Mouse (Mus musculus) embryo, embryonic 11.5 days (tissue): ENCODE measurements around the gene Il6ra.

Source experiments
- DNase-seq: peaks from one replicate; pipeline ENCODE4 v3.0.0-alpha.2; 2012; ENCODE audit warnings: low read depth, low spot score

Gene Il6ra

DNA sequence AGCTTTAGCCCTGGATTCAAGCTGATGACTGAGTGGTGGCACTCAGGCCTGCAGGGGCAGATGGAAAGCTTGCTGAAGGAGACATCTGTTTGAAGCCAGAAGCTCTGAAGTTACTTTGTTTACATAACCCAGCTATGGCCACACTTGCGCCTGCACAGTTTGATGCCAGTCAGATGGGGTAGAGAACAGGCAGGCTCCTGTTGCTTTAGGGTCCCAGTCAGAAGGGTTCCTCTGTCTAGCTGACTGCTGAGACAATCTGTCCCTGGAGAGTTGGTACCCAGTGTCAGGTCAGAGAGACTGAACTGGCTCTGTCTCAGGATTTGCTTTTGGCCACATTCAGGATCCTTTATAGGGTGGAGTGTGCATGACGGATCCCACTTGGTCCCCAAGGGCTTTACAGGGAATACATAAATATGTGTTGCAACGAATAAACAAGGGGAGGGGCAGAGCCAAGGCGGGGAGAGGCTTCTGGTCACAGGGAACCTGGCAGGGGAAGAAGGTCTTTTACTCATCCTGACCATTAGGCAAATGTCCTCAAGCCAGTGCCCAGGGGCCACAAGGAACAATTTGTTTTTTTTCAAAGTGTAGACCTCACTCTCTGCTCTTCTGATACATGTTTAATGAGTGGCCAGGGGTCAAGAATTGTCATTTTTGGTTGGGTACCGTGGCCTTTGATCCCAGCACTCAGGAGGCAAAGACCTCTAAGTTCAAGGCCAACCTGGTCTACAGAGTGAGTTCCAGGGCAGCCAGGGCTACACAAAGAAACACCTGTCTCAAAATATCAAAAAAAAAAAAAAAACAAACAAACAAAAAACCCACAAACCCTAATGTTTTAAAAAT, 3.1 kb downstream of the Il6ra start:
- DNase-seq, result no peak

DNA sequence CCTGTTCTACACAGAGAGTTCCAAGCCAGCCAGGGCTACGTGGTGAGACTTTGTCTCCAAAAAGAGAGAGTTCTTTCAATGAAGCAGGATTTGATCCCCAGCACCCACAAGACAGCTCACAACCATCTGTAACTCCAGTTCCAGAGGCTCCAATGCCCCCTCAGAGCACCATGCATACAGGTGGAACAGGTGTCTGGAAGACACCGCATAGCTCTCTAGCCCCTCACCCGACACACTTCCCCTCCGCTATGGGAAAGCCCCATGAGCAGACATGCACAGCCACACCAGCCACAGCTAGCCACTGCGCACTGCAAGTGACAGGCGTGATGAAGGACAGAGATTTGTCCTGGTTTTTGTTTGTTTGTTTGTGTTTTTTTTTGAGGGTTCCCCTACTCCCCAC, 4.2 kb downstream of the Il6ra start:
- DNase-seq, result no peak

DNA sequence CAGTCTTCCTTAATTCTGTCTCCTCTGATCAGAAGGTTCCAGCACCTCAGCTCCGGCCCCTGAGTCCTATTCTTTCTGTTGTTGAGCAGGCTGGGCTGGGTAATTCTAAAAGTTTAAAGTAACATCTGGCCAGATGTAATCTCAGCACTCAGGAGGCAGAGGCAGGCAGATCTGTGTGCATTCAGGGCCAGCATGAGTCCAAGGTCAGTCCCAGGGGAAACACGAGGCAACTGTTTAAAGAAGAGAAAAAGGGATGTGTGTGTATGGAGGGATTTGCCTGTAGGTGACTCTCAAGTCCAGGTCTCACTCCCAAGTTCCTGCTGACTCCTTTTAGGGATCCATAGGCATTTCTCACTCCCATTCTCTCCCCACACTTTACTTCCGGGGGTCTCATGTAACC, 5.2 kb downstream of the Il6ra start:
- DNase-seq, result no peak

GRCm38 (mm10) chr3:89899511-89899908, 13.5 kb downstream of the Il6ra start:
- no peak for DNase-seq

GRCm38 (mm10) chr3:89898870-89899510, 14.0 kb downstream of the Il6ra start:
- DNase-seq, result no peak

DNA sequence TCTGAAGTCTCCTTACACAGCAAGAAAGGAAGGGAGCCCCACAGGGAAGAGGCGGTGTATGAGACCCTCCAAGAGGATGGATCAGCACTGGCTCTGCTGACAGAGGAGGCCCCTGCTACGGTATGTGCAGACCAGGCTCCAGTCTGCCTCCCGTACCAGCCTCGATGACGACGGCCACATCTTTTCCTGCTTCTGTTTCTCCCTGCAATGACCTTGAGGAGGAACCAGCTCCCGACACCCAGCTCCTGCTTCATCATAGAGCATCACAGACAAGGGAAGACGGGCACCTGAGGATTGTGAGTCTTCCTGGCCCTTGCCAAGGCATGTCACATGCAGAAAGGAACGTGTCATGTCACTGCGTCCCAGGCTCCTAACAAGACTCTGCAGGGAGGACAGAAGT, 15.0 kb downstream of the Il6ra start:
- no peak for DNase-seq

GRCm38 (mm10) chr3:89897204-89897796, 15.7 kb downstream of the Il6ra start:
- no peak for DNase-seq

DNA sequence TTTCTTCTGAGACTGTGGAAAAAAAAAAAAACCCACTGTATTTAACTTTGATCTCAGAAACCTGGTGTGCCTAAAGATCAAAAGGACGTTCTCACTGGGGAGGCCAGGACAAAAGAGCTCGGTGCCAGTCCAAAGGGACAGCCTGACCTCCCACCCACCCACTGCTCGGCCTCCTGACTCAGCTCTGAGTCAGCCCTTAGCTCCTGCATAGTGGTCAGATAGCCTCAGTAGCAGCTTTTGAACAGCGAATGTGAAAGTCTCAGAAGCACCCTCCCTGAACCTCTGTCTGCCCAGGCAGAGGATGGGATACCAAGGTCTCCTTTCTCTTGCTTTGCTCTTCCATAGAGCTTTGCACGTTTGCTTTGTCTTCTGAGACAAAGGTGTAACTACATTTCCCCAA, 16.4 kb downstream of the Il6ra start:
- DNase-seq, result no peak

DNA sequence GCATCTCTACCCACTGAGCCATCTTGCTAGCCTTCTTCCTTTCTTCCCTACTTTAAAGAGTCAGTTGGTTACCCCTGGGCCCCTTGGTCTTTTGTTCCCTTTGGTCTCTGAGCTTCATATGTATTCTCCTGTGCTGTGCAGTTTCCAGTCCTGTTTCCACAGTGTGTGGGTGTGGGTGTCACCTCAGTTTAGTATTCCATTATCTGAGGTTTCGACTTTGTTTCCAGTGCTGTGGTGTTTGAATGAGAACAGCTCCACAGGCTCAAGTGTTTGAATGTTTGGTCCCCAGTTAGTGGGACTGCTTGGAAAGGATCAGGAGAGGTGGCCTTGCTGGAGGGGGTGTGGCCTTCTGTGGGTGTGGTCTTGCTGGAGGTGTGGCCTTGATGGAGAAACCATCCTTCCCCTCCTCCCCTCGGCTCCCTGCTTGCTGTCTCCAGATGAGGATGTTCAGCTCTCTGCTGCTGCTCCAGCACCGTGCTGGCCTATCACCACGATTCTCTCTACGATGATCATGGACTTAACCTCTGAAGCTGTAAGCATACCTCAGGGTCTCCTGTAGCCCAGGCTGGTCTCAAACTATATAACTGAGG, 20.4 kb downstream of the Il6ra start:
- no peak for DNase-seq

DNA sequence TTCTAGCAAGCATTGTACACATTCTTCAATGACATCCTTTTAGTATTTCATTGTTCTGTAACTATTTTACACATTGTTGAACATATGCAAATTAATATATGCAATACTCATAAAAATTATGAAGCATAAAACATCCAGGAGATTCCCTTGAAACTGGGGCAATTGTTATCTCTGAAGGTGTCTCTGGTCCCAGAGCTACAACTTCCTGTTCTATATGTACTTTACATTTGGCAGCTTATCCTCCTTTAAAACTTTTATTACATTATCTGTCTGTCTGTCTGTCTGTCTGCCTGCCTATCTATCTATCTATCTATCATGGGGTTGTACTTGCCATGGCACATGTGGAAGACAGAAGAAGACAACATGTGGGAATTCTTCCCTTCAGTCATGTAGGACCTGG, 21.3 kb downstream of the Il6ra start:
- DNase-seq, result no peak

- no peak for DNase-seq
Measured at GRCm38 (mm10) chr3:89889841-89890430, 23.1 kb downstream of the Il6ra start.

GRCm38 (mm10) chr3:89887582-89888230, 25.3 kb downstream of the Il6ra start:
- DNase-seq, result no peak

- no peak for DNase-seq
Measured at GRCm38 (mm10) chr3:89885766-89886165, 27.2 kb downstream of the Il6ra start.

DNA sequence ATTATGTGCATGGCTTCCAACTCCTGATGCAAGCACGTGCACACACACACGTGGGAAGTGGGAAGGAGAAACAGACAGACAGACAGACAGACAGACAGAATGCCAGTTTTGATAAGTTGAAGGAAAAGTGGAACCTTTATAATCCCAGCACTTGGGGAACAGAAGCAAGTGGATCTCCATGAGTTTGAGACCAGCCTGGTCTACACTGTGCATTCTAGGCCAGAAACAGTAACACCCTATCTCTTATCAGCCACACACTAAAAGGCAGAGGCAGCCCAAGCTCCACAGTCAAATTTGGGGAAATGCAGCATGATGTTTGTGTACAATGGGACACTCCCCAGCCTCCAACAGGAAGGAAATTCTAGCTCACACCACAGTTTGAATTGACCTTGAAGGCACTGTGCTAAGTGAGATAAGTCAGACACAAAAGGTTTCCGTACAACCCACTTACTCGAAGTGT, 29.4 kb downstream of the Il6ra start:
- no peak for DNase-seq

- no peak for DNase-seq
Measured at GRCm38 (mm10) chr3:89882556-89883181, 30.3 kb downstream of the Il6ra start.

DNA sequence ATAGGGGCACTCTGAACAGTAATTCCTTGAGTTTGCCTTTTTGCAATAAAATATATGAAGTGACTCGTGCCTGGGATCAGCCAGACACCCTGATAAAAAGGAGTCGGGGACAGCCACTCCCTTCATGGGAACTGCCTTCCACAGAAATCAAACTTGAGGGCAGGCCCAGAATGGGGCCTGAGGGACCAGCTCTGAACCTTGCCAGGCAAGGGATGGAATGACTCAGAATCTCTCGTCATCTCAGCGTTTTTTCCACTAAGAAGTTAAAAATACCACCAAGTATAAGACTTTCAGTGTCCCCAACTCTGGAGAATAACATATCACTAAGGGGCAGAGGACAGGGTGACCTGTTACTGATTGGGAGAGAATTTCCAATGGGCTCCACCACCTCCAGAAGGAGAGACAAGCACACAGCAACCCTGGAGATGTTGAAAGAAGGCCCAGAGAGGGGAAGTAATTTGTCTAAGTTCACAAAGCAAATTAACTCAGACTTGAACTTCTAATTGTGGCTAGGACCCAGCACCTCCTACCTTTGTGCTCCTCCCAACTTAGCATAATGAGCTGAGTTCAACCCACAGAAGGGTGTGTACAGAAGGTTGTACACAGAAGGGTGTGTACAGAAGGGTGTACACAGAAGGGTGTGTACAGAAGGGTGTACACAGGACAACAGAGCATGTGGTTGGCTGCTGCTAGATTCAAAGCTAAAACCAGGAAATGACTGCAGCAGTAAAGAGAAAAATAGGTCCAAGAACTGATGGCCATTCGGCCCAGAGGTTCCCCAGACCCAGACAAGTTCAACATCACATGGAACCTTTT, 32.8 kb downstream of the Il6ra start:
- no peak for DNase-seq

- DNase-seq, result no peak
Measured at GRCm38 (mm10) chr3:89879326-89879725, 33.7 kb downstream of the Il6ra start.

GRCm38 (mm10) chr3:89878456-89878855, 34.5 kb downstream of the Il6ra start:
- no peak for DNase-seq

DNA sequence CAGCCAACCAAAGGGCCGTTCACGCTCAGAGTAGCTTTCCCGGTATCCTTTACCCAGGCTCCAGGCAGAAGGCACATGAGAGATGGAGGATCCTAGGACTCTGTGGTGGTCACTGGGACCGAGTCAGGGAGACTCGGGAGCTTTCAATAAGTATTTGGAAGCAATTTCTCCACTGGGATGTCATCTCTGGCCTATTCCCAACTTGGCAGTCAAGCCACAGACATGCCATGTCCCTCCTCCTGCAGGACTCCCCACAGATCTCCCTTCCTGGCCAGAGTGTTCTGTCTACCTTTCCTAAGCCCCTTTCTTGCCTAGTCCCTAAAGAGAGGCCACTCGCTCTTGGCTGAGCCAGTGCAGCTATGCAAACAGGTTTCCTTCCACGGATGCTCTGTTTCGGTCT, 35.9 kb downstream of the Il6ra start:
- no peak for DNase-seq

GRCm38 (mm10) chr3:89876469-89876868, 36.5 kb downstream of the Il6ra start:
- DNase-seq, result no peak
